Mouse (Mus musculus) spleen, adult 12 weeks (tissue): ENCODE results near the gene Tead3.
A peak's percentile ranks its signal among the peaks of the same experiment; 100 is the strongest.

Experiments used
- DNase-seq: peaks from one replicate; pipeline ENCODE4 v3.0.0; 2022; ENCODE audit warnings: low spot score

The Tead3 gene

GRCm38 (mm10) chr17:28308297-28309195 lies 42.1 kb downstream of the Tead3 start:
- peak; percentile 72 for DNase-seq

GRCm38 (mm10) chr17:28305172-28305571 lies 45.4 kb downstream of the Tead3 start:
- DNase-seq, result no peak

GRCm38 (mm10) chr17:28300850-28301249 lies 49.8 kb downstream of the Tead3 start:
- DNase-seq, result no peak

GRCm38 (mm10) chr17:28300323-28300722 lies 50.3 kb downstream of the Tead3 start:
- DNase-seq, result no peak

- no peak for DNase-seq
Measured at GRCm38 (mm10) chr17:28299669-28300320, 50.8 kb downstream of the Tead3 start.

- no peak for DNase-seq
Measured at GRCm38 (mm10) chr17:28298888-28299287, 51.7 kb downstream of the Tead3 start.

GRCm38 (mm10) chr17:28294449-28295333 lies 55.9 kb downstream of the Tead3 start:
- no peak for DNase-seq

- no peak for DNase-seq
Measured at GRCm38 (mm10) chr17:28293716-28294115, 56.9 kb downstream of the Tead3 start.

- DNase-seq, result no peak
Measured at GRCm38 (mm10) chr17:28291346-28291745, 59.3 kb downstream of the Tead3 start.

GRCm38 (mm10) chr17:28290671-28291070 lies 59.9 kb downstream of the Tead3 start:
- DNase-seq, result no peak

GRCm38 (mm10) chr17:28290262-28290661 lies 60.4 kb downstream of the Tead3 start:
- DNase-seq, result no peak

- DNase-seq, result no peak
Measured at GRCm38 (mm10) chr17:28287980-28288379, 62.6 kb downstream of the Tead3 start.

- no peak for DNase-seq
Measured at GRCm38 (mm10) chr17:28287578-28287977, 63.0 kb downstream of the Tead3 start.

- DNase-seq, result no peak
Measured at GRCm38 (mm10) chr17:28286964-28287363, 63.7 kb downstream of the Tead3 start.

GRCm38 (mm10) chr17:28286133-28286532 lies 64.5 kb downstream of the Tead3 start:
- no peak for DNase-seq

GRCm38 (mm10) chr17:28283199-28283598 lies 67.4 kb downstream of the Tead3 start:
- no peak for DNase-seq

GRCm38 (mm10) chr17:28281866-28282441 lies 68.7 kb downstream of the Tead3 start:
- DNase-seq, result no peak
